Mouse (Mus musculus): ENCODE measurements around the gene Agr2. TPM values are rescaled to one million over a fixed set of nuclear protein-coding genes. Genes with fewer than 3 reads are reported as not detected.

Gene Agr2
- polyA plus RNA-seq, 1 experiment from 2014 or later: 430 TPM

GRCm38 (mm10) chr12:36017791-36018190, 25.1 kb downstream of the Agr2 start:
- peaks cover 3% of the 10 kb centered on the region; the same call in 1 of the 2 replicates for H3K36me3 ChIP-seq (ENCODE audit: control insufficient read depth, insufficient read depth, low read length)
- no peak overlapping the region for H3K4me3 ChIP-seq (ENCODE audit: low read length)
- H3K27ac ChIP-seq (ENCODE audit: low read length): no peak overlapping the region
- H3K4me2 ChIP-seq (ENCODE audit: low read depth, low read length): no peak overlapping the region
- ATAC-seq: no peak
- H3K27me3 ChIP-seq (replicated peaks; ENCODE audit: control insufficient read depth, insufficient read depth, low read length): no peaks in the 10 kb centered on the region
- 85% methylated on average over 2 of the region's 2 CpGs for WGBS
- no peaks in the 10 kb centered on the region; the same call in 1 of the 2 replicates for H3K4me1 ChIP-seq (ENCODE audit: control insufficient read depth, insufficient read depth, low read length)
- no peak overlapping the region for H3K9ac ChIP-seq (ENCODE audit: low read depth, low read length)
- no peaks in the 10 kb centered on the region; the same call in 1 of the 2 replicates for H3K9me3 ChIP-seq (ENCODE audit: control insufficient read depth, low read length)

GRCm38 (mm10) chr12:36019572-36019971, 26.9 kb downstream of the Agr2 start:
- H3K4me2 ChIP-seq (ENCODE audit: low read depth, low read length): no peak overlapping the region
- peaks cover 3% of the 10 kb centered on the region; the same call in 1 of the 2 replicates for H3K36me3 ChIP-seq (ENCODE audit: control insufficient read depth, insufficient read depth, low read length)
- 83% methylated on average over 4 of the region's 4 CpGs for WGBS
- no peak overlapping the region for H3K9ac ChIP-seq (ENCODE audit: low read depth, low read length)
- ATAC-seq: no peak
- H3K27me3 ChIP-seq (replicated peaks; ENCODE audit: control insufficient read depth, insufficient read depth, low read length): no peaks in the 10 kb centered on the region
- H3K27ac ChIP-seq (ENCODE audit: low read length): no peak overlapping the region
- no peaks in the 10 kb centered on the region; the same call in 1 of the 2 replicates for H3K4me1 ChIP-seq (ENCODE audit: control insufficient read depth, insufficient read depth, low read length)
- no peaks in the 10 kb centered on the region; the same call in 1 of the 2 replicates for H3K9me3 ChIP-seq (ENCODE audit: control insufficient read depth, low read length)
- no peak overlapping the region for H3K4me3 ChIP-seq (ENCODE audit: low read length)

- no peak overlapping the region for H3K27ac ChIP-seq (ENCODE audit: low read length)
- no peak for ATAC-seq
- H3K4me2 ChIP-seq (ENCODE audit: low read depth, low read length): no peak overlapping the region
- no peaks in the 10 kb centered on the region for H3K27me3 ChIP-seq (replicated peaks; ENCODE audit: control insufficient read depth, insufficient read depth, low read length)
- H3K9ac ChIP-seq (ENCODE audit: low read depth, low read length): no peak overlapping the region
- no peaks in the 10 kb centered on the region; the same call in 1 of the 2 replicates for H3K9me3 ChIP-seq (ENCODE audit: control insufficient read depth, low read length)
- peaks cover 3% of the 10 kb centered on the region; the same call in 1 of the 2 replicates for H3K36me3 ChIP-seq (ENCODE audit: control insufficient read depth, insufficient read depth, low read length)
- no peaks in the 10 kb centered on the region; the same call in 1 of the 2 replicates for H3K4me1 ChIP-seq (ENCODE audit: control insufficient read depth, insufficient read depth, low read length)
- H3K4me3 ChIP-seq (ENCODE audit: low read length): no peak overlapping the region
- WGBS: 88% methylated on average over 3 of the region's 3 CpGs
Measured at GRCm38 (mm10) chr12:36020081-36020480, 27.4 kb downstream of the Agr2 start.

- no peak for ATAC-seq
- Histone ChIP-seq H3K4me3 (ENCODE audit: low read length) (no peak overlapping the region), H3K27ac (ENCODE audit: low read length) (no peak overlapping the region), H3K4me2 (ENCODE audit: low read depth, low read length) (no peak overlapping the region), H3K4me1 (ENCODE audit: control insufficient read depth, insufficient read depth, low read length) (no peaks in the 10 kb centered on the region; the same call in 1 of the 2 replicates), H3K9ac (ENCODE audit: low read depth, low read length) (no peak overlapping the region), H3K27me3 (replicated peaks; ENCODE audit: control insufficient read depth, insufficient read depth, low read length) (no peaks in the 10 kb centered on the region), H3K9me3 (ENCODE audit: control insufficient read depth, low read length) (no peaks in the 10 kb centered on the region; the same call in 1 of the 2 replicates), H3K36me3 (ENCODE audit: control insufficient read depth, insufficient read depth, low read length) (peaks cover 3% of the 10 kb centered on the region; the same call in 1 of the 2 replicates)
- WGBS: 90% methylated on average over 2 of the region's 2 CpGs
Measured at GRCm38 (mm10) chr12:36020710-36021109, 28.0 kb downstream of the Agr2 start.

- Histone ChIP-seq H3K9me3 (ENCODE audit: control insufficient read depth, low read length) (no peaks in the 10 kb centered on the region), H3K4me3 (ENCODE audit: low read length) (no peak overlapping the region), H3K27me3 (replicated peaks; ENCODE audit: control insufficient read depth, insufficient read depth, low read length) (no peaks in the 10 kb centered on the region), H3K4me1 (ENCODE audit: control insufficient read depth, insufficient read depth, low read length) (peaks cover 4% of the 10 kb centered on the region), H3K4me2 (ENCODE audit: low read depth, low read length) (no peak overlapping the region), H3K27ac (ENCODE audit: low read length) (no peak overlapping the region), H3K9ac (ENCODE audit: low read depth, low read length) (no peak overlapping the region), H3K36me3 (ENCODE audit: control insufficient read depth, insufficient read depth, low read length) (no peaks in the 10 kb centered on the region)
- no peak for ATAC-seq
- 95% methylated on average over 4 of the region's 4 CpGs for WGBS
Measured at GRCm38 (mm10) chr12:36026126-36026525, 33.4 kb downstream of the Agr2 start.

- H3K27ac ChIP-seq (ENCODE audit: low read length): no peak overlapping the region
- WGBS: 86% methylated on average over 2 of the region's 2 CpGs
- H3K4me1 ChIP-seq (ENCODE audit: control insufficient read depth, insufficient read depth, low read length): peaks cover 4% of the 10 kb centered on the region; the same call in 1 of the 2 replicates
- no peaks in the 10 kb centered on the region for H3K27me3 ChIP-seq (replicated peaks; ENCODE audit: control insufficient read depth, insufficient read depth, low read length)
- H3K36me3 ChIP-seq (ENCODE audit: control insufficient read depth, insufficient read depth, low read length): no peaks in the 10 kb centered on the region
- no peak for ATAC-seq
- no peaks in the 10 kb centered on the region for H3K9me3 ChIP-seq (ENCODE audit: control insufficient read depth, low read length)
- H3K4me2 ChIP-seq (ENCODE audit: low read depth, low read length): no peak overlapping the region
- no peak overlapping the region for H3K4me3 ChIP-seq (ENCODE audit: low read length)
- H3K9ac ChIP-seq (ENCODE audit: low read depth, low read length): no peak overlapping the region
Measured at GRCm38 (mm10) chr12:36027171-36027570, 34.5 kb downstream of the Agr2 start.

GRCm38 (mm10) chr12:36028968-36029645, 36.4 kb downstream of the Agr2 start:
- 0 out of 2 replicates have a peak, but pooled peaks have one; percentile 34 for ATAC-seq
- H3K4me2 ChIP-seq (ENCODE audit: low read depth, low read length): no peak overlapping the region
- no peaks in the 10 kb centered on the region for H3K36me3 ChIP-seq (ENCODE audit: control insufficient read depth, insufficient read depth, low read length)
- H3K9me3 ChIP-seq (ENCODE audit: control insufficient read depth, low read length): no peaks in the 10 kb centered on the region; the same call in 1 of the 2 replicates
- H3K9ac ChIP-seq (ENCODE audit: low read depth, low read length): no peak overlapping the region
- H3K4me3 ChIP-seq (ENCODE audit: low read length): no peak overlapping the region
- 57% methylated on average over 5 of the region's 5 CpGs for WGBS
- peaks cover 4% of the 10 kb centered on the region; the same call in 1 of the 2 replicates for H3K4me1 ChIP-seq (ENCODE audit: control insufficient read depth, insufficient read depth, low read length)
- no peaks in the 10 kb centered on the region for H3K27me3 ChIP-seq (replicated peaks; ENCODE audit: control insufficient read depth, insufficient read depth, low read length)
- no peak overlapping the region for H3K27ac ChIP-seq (ENCODE audit: low read length)

GRCm38 (mm10) chr12:36029687-36030086, 37.0 kb downstream of the Agr2 start:
- Histone ChIP-seq H3K27ac (ENCODE audit: low read length) (no peak overlapping the region), H3K4me3 (ENCODE audit: low read length) (no peak overlapping the region), H3K27me3 (replicated peaks; ENCODE audit: control insufficient read depth, insufficient read depth, low read length) (no peaks in the 10 kb centered on the region), H3K9ac (ENCODE audit: low read depth, low read length) (no peak overlapping the region), H3K36me3 (ENCODE audit: control insufficient read depth, insufficient read depth, low read length) (no peaks in the 10 kb centered on the region), H3K9me3 (ENCODE audit: control insufficient read depth, low read length) (no peaks in the 10 kb centered on the region; the same call in 1 of the 2 replicates), H3K4me1 (ENCODE audit: control insufficient read depth, insufficient read depth, low read length) (peaks cover 4% of the 10 kb centered on the region; the same call in 1 of the 2 replicates), H3K4me2 (ENCODE audit: low read depth, low read length) (no peak overlapping the region)
- WGBS: 67% methylated on average over 4 of the region's 6 CpGs
- no peak for ATAC-seq

GRCm38 (mm10) chr12:36030660-36031363, 38.1 kb downstream of the Agr2 start:
- H3K4me3 ChIP-seq (ENCODE audit: low read length): no peak overlapping the region
- WGBS: 81% methylated on average over 12 of the region's 12 CpGs
- H3K9me3 ChIP-seq (ENCODE audit: control insufficient read depth, low read length): no peaks in the 10 kb centered on the region; the same call in 1 of the 2 replicates

More at GRCm38 (mm10) chr12:36030660-36031363, 38.1 kb downstream of the Agr2 start:
- ATAC-seq: no peak
- no peaks in the 10 kb centered on the region for H3K27me3 ChIP-seq (replicated peaks; ENCODE audit: control insufficient read depth, insufficient read depth, low read length)
- H3K9ac ChIP-seq (ENCODE audit: low read depth, low read length): no peak overlapping the region
- H3K4me1 ChIP-seq (ENCODE audit: control insufficient read depth, insufficient read depth, low read length): peaks cover 4% of the 10 kb centered on the region; the same call in 1 of the 2 replicates
- no peaks in the 10 kb centered on the region for H3K36me3 ChIP-seq (ENCODE audit: control insufficient read depth, insufficient read depth, low read length)
- no peak overlapping the region for H3K27ac ChIP-seq (ENCODE audit: low read length)
- no peak overlapping the region for H3K4me2 ChIP-seq (ENCODE audit: low read depth, low read length)
